11 mouse cellular contexts compared by ENCODE assay signal in genomic region chr2:161332653-161333052, GRCm38 (mm10).
DNase-seq lines count a peak whose midpoint lies in the region; ATAC-seq lines count a peak whose summit lies in the region.
"Had no signal": no experiment of that assay in that cellular context is flagged by ENCODE, and none has a peak within 500 bp of the region (broad histone marks: within the 10 kb centered on the region; RNA-seq: fewer than 3 reads in every experiment).

No protein-coding gene starts in this region.

- H3K9ac ChIP-seq in liver, embryonic 11.5 days (ENCODE audit: low read depth, low read length): no peak overlapping the region
- no peak overlapping the region for H3K9ac ChIP-seq in liver, embryonic 12.5 days

- H3K4me2 ChIP-seq in liver, embryonic 11.5 days: no peak overlapping the region
- no peak overlapping the region for H3K4me2 ChIP-seq in liver, embryonic 12.5 days

- WGBS in liver, embryonic 11.5 days: 35% methylated on average over 2 of the region's 2 CpGs
- WGBS in liver, embryonic 12.5 days (ENCODE audit: insufficient replicate concordance): 32% methylated on average over 2 of the region's 2 CpGs
- WGBS in embryonic facial prominence, embryonic 10.5 days: 52% methylated on average over 2 of the region's 2 CpGs

- H3K36me3 ChIP-seq in liver, embryonic 11.5 days (ENCODE audit: control insufficient read depth, insufficient read depth, low read length): no peaks in the 10 kb centered on the region
- no peaks in the 10 kb centered on the region for H3K36me3 ChIP-seq in liver, embryonic 12.5 days
- no peaks in the 10 kb centered on the region for H3K36me3 ChIP-seq in embryonic facial prominence, embryonic 10.5 days (replicated peaks)
- H3K36me3 ChIP-seq: heart, embryonic 10.5 days had no signal

- ATAC-seq in liver, embryonic 11.5 days (replicated peaks; ENCODE audit: low FRiP score): peak; percentile 41; the same call in 1 of the 2 replicates
- no peak for ATAC-seq in liver, embryonic 12.5 days

- no peaks in the 10 kb centered on the region for H3K9me3 ChIP-seq in liver, embryonic 11.5 days (ENCODE audit: control insufficient read depth, low read length)
- H3K9me3 ChIP-seq in liver, embryonic 12.5 days (replicated peaks): no peaks in the 10 kb centered on the region
- H3K9me3 ChIP-seq in embryonic facial prominence, embryonic 10.5 days: no peaks in the 10 kb centered on the region
- H3K9me3 ChIP-seq: heart, embryonic 10.5 days had no signal

- H3K27me3 ChIP-seq in liver, embryonic 11.5 days (replicated peaks; ENCODE audit: control insufficient read depth, insufficient read depth, low read length): no peaks in the 10 kb centered on the region
- no peaks in the 10 kb centered on the region for H3K27me3 ChIP-seq in liver, embryonic 12.5 days (replicated peaks)
- H3K27me3 ChIP-seq in embryonic facial prominence, embryonic 10.5 days (replicated peaks; ENCODE audit: low read depth, poor library complexity, severe bottlenecking): no peaks in the 10 kb centered on the region
- H3K27me3 ChIP-seq: megakaryocyte, embryonic 14.5 days had no signal

- H3K4me3 ChIP-seq in liver, embryonic 11.5 days (ENCODE audit: low read depth, low read length): no peak overlapping the region
- H3K4me3 ChIP-seq in liver, embryonic 12.5 days: no peak overlapping the region
- no peak overlapping the region for H3K4me3 ChIP-seq in embryonic facial prominence, embryonic 10.5 days
- H3K4me3 ChIP-seq: heart, embryonic 10.5 days; megakaryocyte, embryonic 14.5 days had no signal

- H3K27ac ChIP-seq in liver, embryonic 11.5 days (ENCODE audit: low read depth, low read length): no peak overlapping the region
- no peak overlapping the region for H3K27ac ChIP-seq in liver, embryonic 12.5 days
- H3K27ac ChIP-seq in embryonic facial prominence, embryonic 10.5 days (replicated peaks): no peak overlapping the region
- H3K27ac ChIP-seq: heart, embryonic 10.5 days had no signal

- DNase-seq in cerebellum, postnatal 14 days: peak; percentile 76
- no peak for DNase-seq in cerebellum, adult 11-12 months
- DNase-seq in liver, embryonic 11.5 days (ENCODE audit: low spot score): no peak
- DNase-seq in embryonic facial prominence, embryonic 10.5 days (ENCODE audit: low spot score): peak; percentile 26
- peak; percentile 47 to 64 for DNase-seq in kidney, postnatal 4 days
- DNase-seq in spleen, postnatal 36 days (ENCODE audit: low spot score in 2 of 2): no peak
- no peak for DNase-seq in gastrocnemius, postnatal 25 days
- DNase-seq: thymus, postnatal 36 days had no signal

- no peaks in the 10 kb centered on the region for H3K4me1 ChIP-seq in liver, embryonic 11.5 days (replicated peaks; ENCODE audit: control insufficient read depth, insufficient read depth, low read length)
- H3K4me1 ChIP-seq in liver, embryonic 12.5 days: no peaks in the 10 kb centered on the region
- peaks cover 4% of the 10 kb centered on the region; the same call in 1 of the 2 replicates for H3K4me1 ChIP-seq in embryonic facial prominence, embryonic 10.5 days
- H3K4me1 ChIP-seq: heart, embryonic 10.5 days had no signal

Comparison
In these comparisons a context has a peak if more than half of its experiments do, and no peak if none do; other contexts are left out.
1. DNase-seq: peak in cerebellum, postnatal 14 days (2 of 2), embryonic facial prominence, embryonic 10.5 days (single experiment) and kidney, postnatal 4 days (2 of 2); none in cerebellum, adult 11-12 months (single experiment), liver, embryonic 11.5 days (single experiment), spleen, postnatal 36 days (0 of 2) and gastrocnemius, postnatal 25 days (single experiment).